Mouse (Mus musculus): ENCODE measurements around the gene Derl3.

Derl3 gene

DNA sequence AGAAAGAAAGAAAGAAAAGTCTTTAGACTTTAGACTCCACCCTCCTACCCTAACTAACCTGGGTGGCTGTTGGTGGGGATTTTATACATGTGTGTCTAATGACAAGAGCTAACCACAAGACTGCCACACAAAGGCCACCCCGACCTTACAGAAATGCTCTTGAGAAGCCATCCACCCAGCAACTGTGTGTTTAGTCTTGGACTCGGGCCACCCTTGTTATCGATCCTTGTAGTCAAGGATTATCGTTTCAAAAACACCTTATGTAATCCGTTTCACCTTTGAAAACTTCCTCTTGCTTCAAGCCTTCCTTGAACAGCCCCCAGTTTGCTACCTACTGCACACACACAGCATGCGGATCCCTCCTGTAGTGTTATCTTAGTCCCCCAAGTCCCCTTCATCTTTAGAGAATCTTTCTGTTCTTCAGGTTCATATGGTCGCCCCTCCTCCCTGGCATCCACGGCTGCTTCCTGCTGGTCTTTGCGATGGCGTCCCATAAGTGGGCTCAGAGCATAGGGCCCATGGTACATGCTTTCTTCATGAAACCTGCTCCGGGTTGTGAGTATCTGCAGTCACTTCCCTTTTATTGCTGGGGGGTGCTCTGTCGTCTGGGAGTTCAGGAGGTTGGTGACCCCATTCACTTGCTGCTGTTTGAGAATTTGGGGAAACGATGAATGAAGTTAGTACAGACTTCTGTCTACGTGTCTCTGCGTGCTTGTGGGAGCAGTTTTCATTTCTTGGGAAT lies 49.7 kb downstream of the Derl3 start, which contains the start of gene Vpreb3:
Gene Vpreb3, plus strand, starts transcription at position 322 of the 742 bp plus-strand sequence.
- DNase-seq = no peak

DNA sequence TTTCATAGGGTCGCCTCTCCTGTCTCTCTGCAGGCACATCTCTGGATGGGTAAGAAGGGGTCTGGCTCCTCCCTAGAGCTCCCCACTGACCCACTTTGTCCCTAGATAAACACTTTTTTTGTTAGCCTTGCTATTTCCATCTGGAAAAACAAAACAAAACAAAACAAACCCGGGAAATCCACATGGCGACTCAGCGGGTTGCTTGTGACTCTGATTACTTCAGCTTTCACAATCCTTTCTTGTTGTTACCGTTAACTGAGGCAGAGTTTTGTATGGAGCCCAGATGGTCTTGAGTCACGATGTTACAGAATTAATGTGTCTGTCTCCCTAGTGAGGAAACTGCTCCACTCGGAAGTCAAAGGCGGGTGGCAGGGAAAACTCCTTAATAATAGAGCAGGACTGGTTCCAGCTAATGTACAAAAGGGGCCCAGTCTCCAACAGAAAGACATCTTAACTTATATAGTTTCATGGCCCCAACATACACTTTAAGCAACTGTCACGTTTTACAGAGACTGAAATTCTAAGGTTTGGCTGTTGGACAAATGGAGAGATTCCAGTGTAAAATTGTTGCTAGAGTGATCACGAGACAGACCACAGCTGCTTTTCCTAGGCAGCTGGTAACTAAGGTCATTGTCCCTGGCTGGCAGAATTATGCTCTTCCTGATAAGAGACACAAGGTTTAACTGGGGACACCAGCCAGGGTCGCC lies 51.0 kb downstream of the Derl3 start:
- peak in 1 of 2 experiments; percentile 45 for DNase-seq

DNA sequence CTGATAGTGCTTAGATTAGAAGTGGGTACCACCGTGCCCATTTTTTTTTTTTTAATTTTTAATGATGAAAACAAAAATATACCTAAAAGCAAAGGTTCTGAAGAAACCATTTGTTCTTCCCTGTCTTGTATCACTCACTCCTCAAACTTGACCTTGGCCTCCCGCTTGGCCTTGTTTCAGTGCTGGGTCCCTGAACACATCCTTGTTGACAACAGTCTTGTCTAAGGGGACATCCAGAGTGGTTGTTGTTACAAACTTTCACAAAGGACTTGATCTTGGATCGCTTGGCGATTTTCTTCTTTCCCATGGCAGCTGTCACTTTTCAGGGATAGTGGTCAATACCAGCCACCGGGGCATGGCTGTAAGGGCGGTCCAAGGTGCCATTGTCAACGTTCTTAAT lies 52.0 kb downstream of the Derl3 start:
- DNase-seq = no peak

Measured in kidney, postnatal 25 days (tissue).